Mouse (Mus musculus): Measurements from ENCODE around the gene Slc1a5. TPM values are rescaled to one million over a fixed set of nuclear protein-coding genes. Genes with fewer than 3 reads are reported as not detected.

The Slc1a5 gene
- total and polyA plus RNA-seq, 3 experiments, result 115 to 245 (median 174) TPM

DNA sequence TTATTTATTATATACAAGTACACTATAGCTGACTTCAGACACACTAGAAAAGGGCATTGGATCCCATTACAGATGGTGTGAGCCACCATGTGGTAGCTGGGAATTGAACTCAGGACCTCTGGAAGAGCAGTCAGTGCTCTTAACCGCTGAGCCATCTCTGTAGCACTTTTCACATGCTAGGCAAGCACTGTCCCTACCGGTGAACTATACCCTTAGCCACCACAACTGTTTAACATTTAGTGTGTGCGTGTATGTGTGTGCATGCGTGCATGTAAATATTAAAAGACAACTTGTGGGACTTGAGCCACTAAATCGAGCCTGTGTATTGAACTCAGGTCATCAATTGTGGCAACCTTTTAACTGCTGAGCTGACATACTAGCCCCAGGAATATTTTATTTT, 65.6 kb downstream of the Slc1a5 start:
- H3K79me2 ChIP-seq (replicated peaks; ENCODE audit: control insufficient read depth, extremely low read depth, insufficient read depth, poor library complexity, severe bottlenecking), result peaks cover 24% of the 10 kb centered on the region
- no peak overlapping the region for H3K9ac ChIP-seq (ENCODE audit: insufficient read depth, low read depth)
- H3K4me2 ChIP-seq (ENCODE audit: insufficient read depth, low read depth, poor library complexity, severe bottlenecking), result no peak overlapping the region
- H3K27ac ChIP-seq (ENCODE audit: insufficient read depth, low read depth), result no peak overlapping the region
- H3K36me3 ChIP-seq (replicated peaks in 1 of 2; ENCODE audit: control insufficient read depth in 1 of 2, insufficient read depth in 1 of 2, low read length in 1 of 2), result peaks cover 33 to 52% of the 10 kb centered on the region in 2 experiments
- H3K4me3 ChIP-seq (replicated peaks in 1 of 3; ENCODE audit: low read depth in 2 of 3, low read length in 2 of 3, poor library complexity in 1 of 3), result no peak overlapping the region
- TF ChIP-seq TBP (conservative IDR thresholded peaks at IDR 0.05; ENCODE audit: low read depth, low read length) (peak; percentile 62; the same call in 1 of the 2 replicates), ZNF384 (IDR thresholded peaks at IDR 0.05; ENCODE audit: low read depth, low read length) (no peak), CTCF (conservative IDR thresholded peaks at IDR 0.05 in 1 of 2, IDR thresholded peaks at IDR 0.05 in 1 of 2; ENCODE audit: low read depth in 2 of 2, low read length in 2 of 2) (no peak)
- dilution Hi-C loops (cut with MboI; ENCODE audit: extremely low pct_ligation_motif_present, extremely low pct_unique_long_range_greater_than_20kb, low sequenced_read_pairs), result no loop called here
- in situ Hi-C loops (cut with MboI; ENCODE audit: low pct_ligation_motif_present, low pct_unique_long_range_greater_than_20kb, low sequenced_read_pairs), result no loop called here
- peaks cover 5 to 23% of the 10 kb centered on the region in 2 experiments; a peak in 3 of 4 replicates for H3K4me1 ChIP-seq (ENCODE audit: control insufficient read depth in 1 of 2, insufficient read depth in 2 of 2)
- DNase-seq (ENCODE audit: extremely low read depth), result no peak
- H3K9me3 ChIP-seq (replicated peaks; ENCODE audit: low read length), result no peaks in the 10 kb centered on the region
- no peaks in the 10 kb centered on the region for H3K27me3 ChIP-seq (replicated peaks)

GRCm38 (mm10) chr7:16847507-16847906, 66.4 kb downstream of the Slc1a5 start:
- no peak for TF ChIP-seq ZNF384 (IDR thresholded peaks at IDR 0.05; ENCODE audit: low read depth, low read length)
- no peak for TF ChIP-seq PAX5 (IDR thresholded peaks at IDR 0.05; ENCODE audit: low read length)
- TF ChIP-seq HCFC1 (IDR thresholded peaks at IDR 0.05; ENCODE audit: low read depth, low read length), result no peak
- TF ChIP-seq NELFE (IDR thresholded peaks at IDR 0.05; ENCODE audit: low read depth, low read length), result no peak
- TF ChIP-seq POLR2A (IDR thresholded peaks at IDR 0.05; ENCODE audit: low read depth, low read length), result no peak
- no peak for TF ChIP-seq ZC3H11A (IDR thresholded peaks at IDR 0.05; ENCODE audit: low read depth, low read length)
- no peak for TF ChIP-seq MXI1 (IDR thresholded peaks at IDR 0.05; ENCODE audit: low read depth, low read length)
- no peak for TF ChIP-seq EP300 (IDR thresholded peaks at IDR 0.05; ENCODE audit: low read length)
- no peak for TF ChIP-seq E2F4 (IDR thresholded peaks at IDR 0.05; ENCODE audit: insufficient replicate concordance, low read depth, low read length)
- no peak for TF ChIP-seq ZMIZ1 (IDR thresholded peaks at IDR 0.05; ENCODE audit: low read depth, low read length)
- no peak for TF ChIP-seq SIN3A (IDR thresholded peaks at IDR 0.05; ENCODE audit: low read length)
- no peak for TF ChIP-seq MAFK (IDR thresholded peaks at IDR 0.05; ENCODE audit: insufficient replicate concordance, low read length)
- TF ChIP-seq MAX (IDR thresholded peaks at IDR 0.05; ENCODE audit: low read length), result no peak
- TF ChIP-seq KAT2A (IDR thresholded peaks at IDR 0.05; ENCODE audit: insufficient replicate concordance, low read length), result no peak
- no peak for TF ChIP-seq GABPA (IDR thresholded peaks at IDR 0.05; ENCODE audit: insufficient replicate concordance, low read depth, low read length)
- no peak for TF ChIP-seq MEF2A (IDR thresholded peaks at IDR 0.05; ENCODE audit: borderline replicate concordance, low read depth, low read length)
- no peak for TF ChIP-seq UBTF (IDR thresholded peaks at IDR 0.05; ENCODE audit: low read depth, low read length)
- in situ Hi-C loops (cut with MboI; ENCODE audit: low pct_ligation_motif_present, low pct_unique_long_range_greater_than_20kb, low sequenced_read_pairs) (no loop called here), dilution Hi-C loops (cut with MboI; ENCODE audit: extremely low pct_ligation_motif_present, extremely low pct_unique_long_range_greater_than_20kb, low sequenced_read_pairs) (no loop called here)
- DNase-seq (ENCODE audit: extremely low read depth), result no peak
- Histone ChIP-seq H3K79me2 (replicated peaks; ENCODE audit: control insufficient read depth, extremely low read depth, insufficient read depth, poor library complexity, severe bottlenecking) (peaks cover 24% of the 10 kb centered on the region), H3K27me3 (replicated peaks) (no peaks in the 10 kb centered on the region), H3K36me3 (replicated peaks in 1 of 2; ENCODE audit: control insufficient read depth in 1 of 2, insufficient read depth in 1 of 2, low read length in 1 of 2) (peaks cover 38 to 57% of the 10 kb centered on the region in 2 experiments), H3K4me3 (replicated peaks in 1 of 3; ENCODE audit: low read depth in 2 of 3, low read length in 2 of 3, poor library complexity in 1 of 3) (no peak overlapping the region), H3K9me3 (replicated peaks; ENCODE audit: low read length) (no peaks in the 10 kb centered on the region), H3K4me1 (ENCODE audit: control insufficient read depth in 1 of 2, insufficient read depth in 2 of 2) (peaks cover 0 to 17% of the 10 kb centered on the region in 2 experiments; a peak in 1 of 4 replicates), H3K27ac (ENCODE audit: insufficient read depth, low read depth) (no peak overlapping the region), H3K9ac (ENCODE audit: insufficient read depth, low read depth) (no peak overlapping the region), H3K4me2 (ENCODE audit: insufficient read depth, low read depth, poor library complexity, severe bottlenecking) (no peak overlapping the region)

Other genes with a start within 250 kb of the Slc1a5 start
- 5.2 and 5.3 TPM in 2 replicates for gene Arhgap35, start 166.3 kb upstream of the Slc1a5 start, total RNA-seq (2012; rRNA removed)
- 2.7 and 3.0 TPM in 2 replicates for gene Arhgap35, start 166.3 kb upstream of the Slc1a5 start, total RNA-seq (2014; rRNA removed)
- 6.0 and 7.2 TPM in 2 replicates for gene Arhgap35, start 166.3 kb upstream of the Slc1a5 start, polyA plus RNA-seq (2012; ENCODE audit: insufficient read length, low read depth)
- not detected in 2 replicates for gene Ceacam15, start 105.6 kb upstream of the Slc1a5 start, total RNA-seq (2012; rRNA removed)
- gene Ceacam15, start 105.6 kb upstream of the Slc1a5 start, total RNA-seq (2014; rRNA removed), result not detected in 2 replicates
- gene Ceacam15, start 105.6 kb upstream of the Slc1a5 start, polyA plus RNA-seq (2012; ENCODE audit: insufficient read length, low read depth), result not detected in 2 replicates
- not detected in 2 replicates for gene Ceacam9, start 59.4 kb upstream of the Slc1a5 start, total RNA-seq (2012; rRNA removed)
- not detected in 2 replicates for gene Ceacam9, start 59.4 kb upstream of the Slc1a5 start, total RNA-seq (2014; rRNA removed)
- 0.21 TPM in 1 of 2 replicates, not detected in the other for gene Ceacam9, start 59.4 kb upstream of the Slc1a5 start, polyA plus RNA-seq (2012; ENCODE audit: insufficient read length, low read depth)
- gene Ap2s1, start 42.9 kb upstream of the Slc1a5 start, total RNA-seq (2012; rRNA removed), result 232 and 234 TPM in 2 replicates
- 202 and 213 TPM in 2 replicates for gene Ap2s1, start 42.9 kb upstream of the Slc1a5 start, total RNA-seq (2014; rRNA removed)
- 167 and 180 TPM in 2 replicates for gene Ap2s1, start 42.9 kb upstream of the Slc1a5 start, polyA plus RNA-seq (2012; ENCODE audit: insufficient read length, low read depth)
- gene Strn4, start 34.5 kb downstream of the Slc1a5 start, total RNA-seq (2012; rRNA removed), result 57.4 and 63.5 TPM in 2 replicates
- gene Strn4, start 34.5 kb downstream of the Slc1a5 start, total RNA-seq (2014; rRNA removed), result 41.7 and 46.0 TPM in 2 replicates
- 69.7 and 74.5 TPM in 2 replicates for gene Strn4, start 34.5 kb downstream of the Slc1a5 start, polyA plus RNA-seq (2012; ENCODE audit: insufficient read length, low read depth)
- 19.6 and 20.3 TPM in 2 replicates for gene Fkrp, start 35.4 kb downstream of the Slc1a5 start, total RNA-seq (2012; rRNA removed)
- gene Fkrp, start 35.4 kb downstream of the Slc1a5 start, total RNA-seq (2014; rRNA removed), result 13.0 and 16.5 TPM in 2 replicates
- 19.6 and 23.4 TPM in 2 replicates for gene Fkrp, start 35.4 kb downstream of the Slc1a5 start, polyA plus RNA-seq (2012; ENCODE audit: insufficient read length, low read depth)
- 18.0 and 18.7 TPM in 2 replicates for gene Prkd2, start 61.6 kb downstream of the Slc1a5 start, total RNA-seq (2012; rRNA removed)
- gene Prkd2, start 61.6 kb downstream of the Slc1a5 start, total RNA-seq (2014; rRNA removed), result 8.6 and 9.8 TPM in 2 replicates
- 32.2 and 39.0 TPM in 2 replicates for gene Prkd2, start 61.6 kb downstream of the Slc1a5 start, polyA plus RNA-seq (2012; ENCODE audit: insufficient read length, low read depth)
- 2.9 and 3.5 TPM in 2 replicates for gene Dact3, start 94.0 kb downstream of the Slc1a5 start, total RNA-seq (2012; rRNA removed)
- 4.0 and 5.1 TPM in 2 replicates for gene Dact3, start 94.0 kb downstream of the Slc1a5 start, total RNA-seq (2014; rRNA removed)
- gene Dact3, start 94.0 kb downstream of the Slc1a5 start, polyA plus RNA-seq (2012; ENCODE audit: insufficient read length, low read depth), result 9.2 and 12.0 TPM in 2 replicates
- gene Gng8, start 110.4 kb downstream of the Slc1a5 start, total RNA-seq (2012; rRNA removed), result 0.25 TPM in 1 of 2 replicates, not detected in the other
- gene Gng8, start 110.4 kb downstream of the Slc1a5 start, total RNA-seq (2014; rRNA removed), result not detected in 2 replicates
- gene Gng8, start 110.4 kb downstream of the Slc1a5 start, polyA plus RNA-seq (2012; ENCODE audit: insufficient read length, low read depth), result 2.4 and 2.5 TPM in 2 replicates
- gene Ptgir, start 125.2 kb downstream of the Slc1a5 start, total RNA-seq (2012; rRNA removed), result 7.0 and 7.5 TPM in 2 replicates
- 2.7 and 3.8 TPM in 2 replicates for gene Ptgir, start 125.2 kb downstream of the Slc1a5 start, total RNA-seq (2014; rRNA removed)
- 31.1 and 33.3 TPM in 2 replicates for gene Ptgir, start 125.2 kb downstream of the Slc1a5 start, polyA plus RNA-seq (2012; ENCODE audit: insufficient read length, low read depth)
- gene Calm3, start 142.8 kb downstream of the Slc1a5 start, total RNA-seq (2012; rRNA removed), result 312 and 326 TPM in 2 replicates
- 277 and 294 TPM in 2 replicates for gene Calm3, start 142.8 kb downstream of the Slc1a5 start, total RNA-seq (2014; rRNA removed)
- 623 and 775 TPM in 2 replicates for gene Calm3, start 142.8 kb downstream of the Slc1a5 start, polyA plus RNA-seq (2012; ENCODE audit: insufficient read length, low read depth)
- 0.21 and 0.38 TPM in 2 replicates for gene Pnmal2, start 163.3 kb downstream of the Slc1a5 start, total RNA-seq (2012; rRNA removed)
- not detected in 2 replicates for gene Pnmal2, start 163.3 kb downstream of the Slc1a5 start, total RNA-seq (2014; rRNA removed)
- gene Pnmal2, start 163.3 kb downstream of the Slc1a5 start, polyA plus RNA-seq (2012; ENCODE audit: insufficient read length, low read depth), result 0.09 TPM in 1 of 2 replicates, not detected in the other
- gene Pnmal1, start 178.3 kb downstream of the Slc1a5 start, total RNA-seq (2012; rRNA removed), result 0.13 TPM in 2 replicates
- gene Pnmal1, start 178.3 kb downstream of the Slc1a5 start, total RNA-seq (2014; rRNA removed), result not detected in 2 replicates
- 0.07 and 0.08 TPM in 2 replicates for gene Pnmal1, start 178.3 kb downstream of the Slc1a5 start, polyA plus RNA-seq (2012; ENCODE audit: insufficient read length, low read depth)
- 0.25 and 0.47 TPM in 2 replicates for gene Gm42372, start 201.7 kb downstream of the Slc1a5 start, total RNA-seq (2012; rRNA removed)
- gene Gm42372, start 201.7 kb downstream of the Slc1a5 start, total RNA-seq (2014; rRNA removed), result 0.15 and 0.16 TPM in 2 replicates
- 0.61 and 0.90 TPM in 2 replicates for gene Gm42372, start 201.7 kb downstream of the Slc1a5 start, polyA plus RNA-seq (2012; ENCODE audit: insufficient read length, low read depth)
- gene Ccdc8, start 211.4 kb downstream of the Slc1a5 start, total RNA-seq (2012; rRNA removed), result 0.04 TPM in 1 of 2 replicates, not detected in the other
- not detected in 2 replicates for gene Ccdc8, start 211.4 kb downstream of the Slc1a5 start, total RNA-seq (2014; rRNA removed)
- 0.14 and 0.16 TPM in 2 replicates for gene Ccdc8, start 211.4 kb downstream of the Slc1a5 start, polyA plus RNA-seq (2012; ENCODE audit: insufficient read length, low read depth)
- 128 and 130 TPM in 2 replicates for gene Ppp5c, start 246.6 kb downstream of the Slc1a5 start, total RNA-seq (2012; rRNA removed)
- 117 and 125 TPM in 2 replicates for gene Ppp5c, start 246.6 kb downstream of the Slc1a5 start, total RNA-seq (2014; rRNA removed)
- gene Ppp5c, start 246.6 kb downstream of the Slc1a5 start, polyA plus RNA-seq (2012; ENCODE audit: insufficient read length, low read depth), result 223 and 249 TPM in 2 replicates